Mouse (Mus musculus) bone marrow, adult 2 months (tissue): ENCODE measurements around the gene Rbm28.

ENCODE experiments used
- CTCF ChIP-seq: fragments of 200-500 bp; IDR thresholded peaks from 2 replicates; pipeline ENCODE4 v1.5.1; 2011; ENCODE audit warnings: low read length, control low read depth; ENCODE audit not compliant: control insufficient read depth, insufficient read depth
- POLR2A ChIP-seq: fragments of 200-500 bp; IDR thresholded peaks from 2 replicates; pipeline ENCODE4 v1.6.1; 2011; ENCODE audit warnings: low read depth, mild to moderate bottlenecking, control low read depth, low read length, borderline replicate concordance; ENCODE audit not compliant: control insufficient read depth

DNA sequence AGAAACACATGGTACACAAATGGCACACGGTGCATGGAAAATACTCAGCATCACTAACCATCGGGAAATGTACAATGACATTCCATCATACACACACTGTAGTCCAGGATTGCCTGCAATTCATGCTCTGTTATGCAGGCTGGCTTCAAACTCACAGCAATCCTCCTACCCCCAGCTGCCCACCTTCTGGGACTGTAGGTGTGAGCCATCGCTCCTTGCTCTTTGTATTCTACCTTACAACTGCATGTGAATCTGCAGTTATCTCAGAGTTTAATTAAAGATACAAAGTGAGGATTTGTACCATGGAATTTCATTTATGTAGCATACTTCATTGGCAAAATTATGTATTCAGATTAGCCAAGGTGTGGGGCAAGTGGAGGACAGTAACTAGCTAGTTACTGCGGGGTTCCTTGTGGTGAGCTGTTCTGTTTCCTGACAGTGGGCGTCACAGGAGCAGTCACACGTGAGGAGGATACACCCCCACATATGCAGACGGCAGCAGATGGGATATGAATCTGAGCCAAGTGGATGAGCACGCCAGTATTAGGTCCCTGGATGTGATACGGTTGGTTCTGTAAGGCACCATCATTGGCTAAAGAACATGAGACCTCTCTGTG, 63.5 kb downstream of the Rbm28 start:
- no peak for TF ChIP-seq POLR2A
- TF ChIP-seq CTCF = no peak
